Mouse (Mus musculus) thymus, postnatal 36 days (tissue): ENCODE measurements around the gene Scn8a.

Experiments
- DNase-seq, 2 experiments: peaks; one replicate each; pipeline ENCODE4 v3.0.0; 2022; ENCODE audit warnings: mixed read lengths in 2 of 2

Gene Scn8a

GRCm38 (mm10) chr15:100960958-100961357, 91.3 kb downstream of the Scn8a start:
- no peak for DNase-seq

- no peak for DNase-seq
These were observed 91.9 kb downstream of the Scn8a start for GRCm38 (mm10) chr15:100961561-100961960.

- DNase-seq, result no peak
These were observed 101.8 kb downstream of the Scn8a start for GRCm38 (mm10) chr15:100971443-100971842.

GRCm38 (mm10) chr15:100972795-100973194, 103.1 kb downstream of the Scn8a start:
- DNase-seq, result peak in 1 of 2 experiments; percentile 20

- DNase-seq, result no peak
These were observed 105.0 kb downstream of the Scn8a start for GRCm38 (mm10) chr15:100974679-100975078.

GRCm38 (mm10) chr15:100983427-100984153, 113.9 kb downstream of the Scn8a start:
- peak; percentile 4 to 7 for DNase-seq

GRCm38 (mm10) chr15:100984154-100984893, 114.7 kb downstream of the Scn8a start:
- DNase-seq, result no peak

GRCm38 (mm10) chr15:100986479-100986878, 116.8 kb downstream of the Scn8a start:
- DNase-seq, result no peak

GRCm38 (mm10) chr15:100987031-100987430, 117.4 kb downstream of the Scn8a start:
- DNase-seq, result no peak

- no peak for DNase-seq
These were observed 120.6 kb downstream of the Scn8a start for GRCm38 (mm10) chr15:100990283-100990682.

GRCm38 (mm10) chr15:100997090-100997489, 127.4 kb downstream of the Scn8a start:
- peak; percentile 16 to 18 for DNase-seq

- no peak for DNase-seq
These were observed 132.0 kb downstream of the Scn8a start for GRCm38 (mm10) chr15:101001685-101002084.

GRCm38 (mm10) chr15:101002466-101002865, 132.8 kb downstream of the Scn8a start:
- no peak for DNase-seq

- DNase-seq, result no peak
These were observed 134.9 kb downstream of the Scn8a start for GRCm38 (mm10) chr15:101004538-101004937.

GRCm38 (mm10) chr15:101005717-101006116, 136.1 kb downstream of the Scn8a start:
- no peak for DNase-seq

- DNase-seq, result no peak
These were observed 136.8 kb downstream of the Scn8a start for GRCm38 (mm10) chr15:101006251-101007040.

GRCm38 (mm10) chr15:101007236-101007635, 137.6 kb downstream of the Scn8a start:
- no peak for DNase-seq

- DNase-seq, result no peak
These were observed 138.8 kb downstream of the Scn8a start for GRCm38 (mm10) chr15:101008386-101009010.

GRCm38 (mm10) chr15:101011352-101011751, 141.7 kb downstream of the Scn8a start:
- no peak for DNase-seq

GRCm38 (mm10) chr15:101028960-101029359, 159.3 kb downstream of the Scn8a start:
- DNase-seq, result no peak

GRCm38 (mm10) chr15:101039651-101040050, 170.0 kb downstream of the Scn8a start:
- peak; percentile 17 to 23 for DNase-seq

GRCm38 (mm10) chr15:101041966-101042365, 172.3 kb downstream of the Scn8a start:
- DNase-seq, result no peak

GRCm38 (mm10) chr15:101042613-101043012, 173.0 kb downstream of the Scn8a start:
- DNase-seq, result peak; percentile 39 to 51
